Mouse (Mus musculus) intestine, embryonic 16.5 days (tissue): ENCODE measurements at regions not wholly inside any gene's neighbourhood (a gene's known extent, or its start where the extent isn't known, plus 50 kb on each side); places are given as distances from the start of the nearest gene placed in this dataset.
"Not testable (repeated sequence)": the region's sequence is repeated elsewhere in the genome, so short reads cannot be mapped to it uniquely, and the experiment has no call there.

ENCODE experiments used
- ATAC-seq: fragments of 200-750 bp; cut with Nextera tagmentation; 2 replicates; pipeline ENCODE4 v1.8.0; 2017; ENCODE audit warnings: moderate TSS enrichment, moderate library complexity
- H3K27ac ChIP-seq: fragments of 300-500 bp; sonication (generic); 2 replicates; pipeline ENCODE4 v1.5.1; 2014; ENCODE audit warnings: mild to moderate bottlenecking, low read length
- H3K27me3 ChIP-seq: fragments of 300-500 bp; sonication (generic); replicated peaks from 2 replicates; pipeline ENCODE4 v1.6.1; 2014; ENCODE audit warnings: low read length, control low read depth, mixed read lengths; ENCODE audit not compliant: control insufficient read depth, insufficient read depth
- H3K36me3 ChIP-seq: fragments of 300-500 bp; sonication (generic); 2 replicates; pipeline ENCODE4 v1.6.1; 2014; ENCODE audit warnings: low read length, control low read depth; ENCODE audit not compliant: control insufficient read depth, insufficient read depth
- H3K4me1 ChIP-seq: fragments of 300-500 bp; sonication (generic); 2 replicates; pipeline ENCODE4 v1.6.1; 2014; ENCODE audit warnings: low read length, control low read depth, mixed read lengths; ENCODE audit not compliant: control insufficient read depth, insufficient read depth
- H3K4me2 ChIP-seq: fragments of 300-500 bp; sonication (generic); 2 replicates; pipeline ENCODE4 v1.6.1; 2014; ENCODE audit warnings: low read depth, low read length, control low read depth
- H3K4me3 ChIP-seq: fragments of 300-500 bp; sonication (generic); 2 replicates; pipeline ENCODE4 v1.5.1; 2014; ENCODE audit warnings: mild to moderate bottlenecking, low read length
- H3K9ac ChIP-seq: fragments of 300-500 bp; sonication (generic); 2 replicates; pipeline ENCODE4 v1.6.1; 2014; ENCODE audit warnings: low read depth, low read length
- H3K9me3 ChIP-seq: fragments of 300-500 bp; sonication (generic); 2 replicates; pipeline ENCODE4 v1.6.1; 2016; ENCODE audit warnings: low read length, control low read depth; ENCODE audit not compliant: control insufficient read depth
- WGBS: fragments of 180-500 bp; shearing (Covaris S2); extraction: QIAGEN DNeasy Blood & Tissue Kit; methylation state at CpG from one replicate; pipeline ENCODE4 v1.1.7; 2014; 5-methylcytosine and 5-hydroxymethylcytosine counted together

DNA sequence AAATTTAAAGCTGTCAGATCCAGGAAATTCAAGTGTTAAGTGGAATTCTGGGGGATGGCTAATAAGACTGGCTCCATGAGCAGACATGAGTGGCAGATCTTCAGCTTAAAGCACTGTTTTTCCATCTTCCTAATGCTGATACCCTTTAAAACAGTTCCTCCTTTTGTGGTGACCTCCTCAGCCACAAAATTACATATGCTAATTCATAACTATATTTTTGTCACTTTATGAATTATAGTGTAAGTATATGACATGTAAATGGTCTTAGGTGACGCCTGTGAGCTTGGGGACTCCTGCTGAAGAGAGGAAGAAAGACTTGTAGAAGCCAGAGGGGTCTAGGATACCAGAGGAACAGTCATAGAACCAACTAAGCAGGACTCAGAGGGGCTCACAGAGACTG lies 95.2 kb downstream of the Dusp6 start:
- ATAC-seq: no peak
- H3K27ac ChIP-seq: no peak overlapping the region
- H3K4me1 ChIP-seq: no peaks in the 10 kb centered on the region
- H3K9ac ChIP-seq: no peak overlapping the region
- H3K36me3 ChIP-seq: no peaks in the 10 kb centered on the region
- H3K27me3 ChIP-seq: no peaks in the 10 kb centered on the region
- 86% methylated on average over 1 of the region's 1 CpGs for WGBS
- no peak overlapping the region for H3K4me3 ChIP-seq
- H3K9me3 ChIP-seq: no peaks in the 10 kb centered on the region
- H3K4me2 ChIP-seq: no peak overlapping the region

DNA sequence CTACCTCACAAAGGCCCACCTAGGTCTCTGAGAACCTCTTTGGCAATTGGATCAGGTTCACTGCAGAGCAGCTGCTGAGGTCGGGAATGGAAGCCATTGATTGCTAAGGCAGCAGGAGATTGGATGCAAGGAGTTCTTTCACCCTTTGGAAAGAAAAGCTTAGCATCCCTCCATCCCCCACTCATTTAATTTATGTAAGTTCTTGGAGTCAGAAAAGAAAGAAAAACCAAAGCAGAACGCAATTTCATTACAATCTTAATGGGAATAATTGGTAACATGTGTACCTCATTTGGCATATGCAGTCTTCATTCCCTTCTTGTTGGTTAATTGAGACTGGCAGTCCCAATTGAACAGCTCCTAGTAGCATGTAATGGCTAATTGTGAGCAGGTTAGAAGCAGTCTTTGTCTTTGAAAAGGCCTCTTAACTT lies 96.4 kb downstream of the Dusp6 start:
- Histone ChIP-seq H3K4me1 (no peaks in the 10 kb centered on the region), H3K27ac (no peak overlapping the region), H3K4me2 (no peak overlapping the region), H3K9ac (no peak overlapping the region), H3K27me3 (no peaks in the 10 kb centered on the region), H3K4me3 (no peak overlapping the region), H3K9me3 (no peaks in the 10 kb centered on the region), H3K36me3 (no peaks in the 10 kb centered on the region)
- WGBS: 69% methylated on average over 2 of the region's 2 CpGs
- no peak for ATAC-seq

DNA sequence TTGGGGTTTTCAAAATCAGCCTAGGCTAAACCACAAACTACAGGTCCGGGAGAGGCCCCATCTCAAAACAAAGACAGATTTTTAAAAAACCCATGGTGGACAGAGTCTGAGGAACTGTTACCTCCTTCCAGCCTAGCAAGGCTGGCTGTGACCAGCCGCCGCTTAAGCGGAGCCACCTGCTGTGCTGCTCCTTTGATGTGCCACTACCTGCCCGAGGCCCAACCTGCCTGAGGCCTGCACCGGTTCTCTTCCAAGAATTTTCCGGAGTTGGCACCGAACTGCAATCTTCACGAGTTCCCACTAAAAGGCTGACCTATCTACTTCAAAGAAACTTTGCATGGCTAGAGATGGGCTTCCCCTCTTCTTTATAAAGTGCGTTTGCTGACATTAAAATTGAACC lies 97.6 kb downstream of the Dusp6 start:
- whole genome bisulfite sequencing: 57% methylated on average over 10 of the region's 10 CpGs
- not testable (repeated sequence) for H3K4me2 ChIP-seq, H3K36me3 ChIP-seq, H3K27ac ChIP-seq, H3K4me1 ChIP-seq, H3K27me3 ChIP-seq, ATAC-seq, H3K9me3 ChIP-seq, H3K4me3 ChIP-seq, H3K9ac ChIP-seq

DNA sequence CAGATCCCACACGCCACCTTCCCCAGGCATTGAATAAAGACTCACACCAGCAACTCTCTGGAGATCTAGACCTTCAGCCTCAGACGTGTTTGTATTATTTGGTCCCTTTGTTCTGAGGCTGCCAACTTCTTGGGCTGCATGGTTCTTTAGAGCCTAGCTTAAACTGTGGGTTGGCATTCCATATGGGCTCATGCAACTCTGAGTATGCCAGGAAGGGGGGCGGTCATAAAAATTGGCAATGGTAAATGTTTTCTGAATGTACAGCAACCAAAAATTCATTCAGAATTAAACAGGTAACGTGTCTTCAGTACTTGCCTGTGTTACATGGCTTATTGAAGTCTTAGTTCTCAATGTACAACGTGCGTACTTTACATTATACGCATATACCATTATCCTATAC lies 103.1 kb downstream of the Dusp6 start:
- ATAC-seq: no peak
- no peaks in the 10 kb centered on the region for H3K9me3 ChIP-seq
- H3K9ac ChIP-seq: no peak overlapping the region
- H3K4me3 ChIP-seq: no peak overlapping the region
- no peak overlapping the region for H3K4me2 ChIP-seq
- no peak overlapping the region for H3K27ac ChIP-seq
- H3K4me1 ChIP-seq: no peaks in the 10 kb centered on the region
- no peaks in the 10 kb centered on the region for H3K36me3 ChIP-seq
- H3K27me3 ChIP-seq: no peaks in the 10 kb centered on the region
- WGBS: 90% methylated on average over 7 of the region's 7 CpGs

DNA sequence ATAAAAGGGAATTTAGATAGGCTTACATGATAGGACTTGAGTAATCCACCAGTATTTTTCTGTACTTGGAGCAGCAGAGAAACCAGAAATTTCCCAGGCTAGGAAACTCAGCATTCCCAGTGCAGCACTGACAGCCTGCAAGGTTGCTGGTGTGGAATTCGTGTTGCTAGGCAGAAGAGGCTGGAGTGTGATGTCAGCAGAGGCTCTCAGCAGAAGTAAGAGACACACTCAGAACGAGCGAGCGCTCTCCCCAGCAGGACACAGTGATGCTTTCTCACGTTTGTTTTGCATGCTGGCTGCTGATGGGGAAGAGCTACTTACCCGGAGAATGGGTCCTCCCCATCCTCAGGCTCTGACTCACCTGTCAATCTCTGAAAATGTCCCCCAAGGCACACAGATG lies 104.7 kb downstream of the Dusp6 start:
- Histone ChIP-seq H3K27ac (no peak overlapping the region), H3K27me3 (no peaks in the 10 kb centered on the region), H3K4me1 (no peaks in the 10 kb centered on the region), H3K9me3 (no peaks in the 10 kb centered on the region), H3K36me3 (no peaks in the 10 kb centered on the region), H3K4me3 (no peak overlapping the region), H3K4me2 (no peak overlapping the region), H3K9ac (no peak overlapping the region)
- 42% methylated on average over 6 of the region's 6 CpGs for WGBS
- ATAC-seq: no peak

DNA sequence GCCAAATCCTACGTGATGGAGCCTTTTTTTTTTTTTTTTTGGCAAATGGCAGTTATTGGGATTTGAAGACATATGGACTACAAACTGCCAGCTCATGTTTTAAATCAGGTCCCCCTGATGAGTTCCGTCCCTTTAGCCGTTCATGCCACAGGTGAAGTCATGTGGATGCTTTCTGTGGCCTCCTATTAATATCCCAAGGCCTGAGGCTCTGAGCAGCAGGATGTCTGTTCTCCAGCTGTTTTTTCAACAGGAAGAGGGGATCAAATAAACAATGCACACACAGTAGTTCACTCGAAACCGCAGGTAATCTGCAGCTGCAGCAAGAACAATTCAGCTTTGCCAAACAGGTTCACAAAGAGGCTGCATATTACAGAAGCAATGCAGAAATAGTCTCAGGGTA lies 112.1 kb downstream of the Dusp6 start:
- WGBS: 48% methylated on average over 5 of the region's 5 CpGs
- no peak for ATAC-seq
- Histone ChIP-seq H3K27me3 (no peaks in the 10 kb centered on the region), H3K27ac (no peak overlapping the region), H3K9me3 (no peaks in the 10 kb centered on the region), H3K4me2 (no peak overlapping the region), H3K4me3 (no peak overlapping the region), H3K36me3 (no peaks in the 10 kb centered on the region), H3K4me1 (no peaks in the 10 kb centered on the region), H3K9ac (no peak overlapping the region)

DNA sequence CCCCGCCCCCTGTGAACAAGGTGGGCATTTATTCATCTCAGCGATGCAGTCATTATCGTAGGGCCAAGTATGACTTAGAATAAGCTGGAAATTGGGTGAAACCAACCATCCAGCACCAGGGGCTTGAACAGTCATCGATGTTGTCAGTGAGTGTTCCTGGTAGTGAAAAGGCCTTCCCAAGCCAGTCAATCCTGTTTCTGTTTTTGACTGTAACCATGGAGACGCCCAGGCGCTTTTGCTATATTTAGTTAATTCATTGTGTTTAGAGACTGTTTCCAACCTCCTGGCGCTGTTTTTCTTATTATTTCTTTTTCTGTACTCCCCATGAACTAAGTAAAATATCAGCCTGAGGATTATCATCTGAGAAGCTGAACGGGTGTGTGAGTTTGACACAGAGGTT lies 113.4 kb downstream of the Dusp6 start:
- no peak overlapping the region for H3K4me2 ChIP-seq
- H3K27me3 ChIP-seq: no peaks in the 10 kb centered on the region
- 77% methylated on average over 8 of the region's 8 CpGs for WGBS
- no peak overlapping the region for H3K27ac ChIP-seq
- H3K4me1 ChIP-seq: no peaks in the 10 kb centered on the region
- H3K36me3 ChIP-seq: no peaks in the 10 kb centered on the region
- no peak for ATAC-seq
- H3K9ac ChIP-seq: no peak overlapping the region
- H3K4me3 ChIP-seq: no peak overlapping the region
- no peaks in the 10 kb centered on the region for H3K9me3 ChIP-seq

DNA sequence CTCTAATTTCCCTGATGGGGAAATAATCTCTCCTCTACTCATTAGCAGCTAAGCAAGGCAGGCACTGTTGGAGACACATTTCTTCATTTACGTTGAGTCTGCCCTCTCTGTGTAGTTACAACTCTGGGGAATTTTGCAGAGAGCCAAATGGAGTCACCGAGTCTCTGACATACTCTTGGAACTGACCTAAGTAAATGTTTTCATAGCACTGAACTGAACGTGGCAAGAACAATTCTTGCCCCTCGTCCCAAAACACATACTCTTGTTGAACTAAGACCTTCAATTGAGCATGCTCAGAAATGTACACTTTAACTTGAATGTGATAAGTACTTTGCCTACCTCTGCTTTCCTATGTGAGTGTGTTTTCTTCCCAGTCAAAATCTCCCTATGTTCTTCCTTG lies 114.5 kb downstream of the Dusp6 start:
- H3K9ac ChIP-seq: no peak overlapping the region
- no peak overlapping the region for H3K4me2 ChIP-seq
- 79% methylated on average over 4 of the region's 4 CpGs for WGBS
- H3K4me1 ChIP-seq: no peaks in the 10 kb centered on the region
- no peak overlapping the region for H3K27ac ChIP-seq
- H3K9me3 ChIP-seq: no peaks in the 10 kb centered on the region
- ATAC-seq: no peak
- no peaks in the 10 kb centered on the region for H3K27me3 ChIP-seq
- H3K4me3 ChIP-seq: no peak overlapping the region
- H3K36me3 ChIP-seq: no peaks in the 10 kb centered on the region

DNA sequence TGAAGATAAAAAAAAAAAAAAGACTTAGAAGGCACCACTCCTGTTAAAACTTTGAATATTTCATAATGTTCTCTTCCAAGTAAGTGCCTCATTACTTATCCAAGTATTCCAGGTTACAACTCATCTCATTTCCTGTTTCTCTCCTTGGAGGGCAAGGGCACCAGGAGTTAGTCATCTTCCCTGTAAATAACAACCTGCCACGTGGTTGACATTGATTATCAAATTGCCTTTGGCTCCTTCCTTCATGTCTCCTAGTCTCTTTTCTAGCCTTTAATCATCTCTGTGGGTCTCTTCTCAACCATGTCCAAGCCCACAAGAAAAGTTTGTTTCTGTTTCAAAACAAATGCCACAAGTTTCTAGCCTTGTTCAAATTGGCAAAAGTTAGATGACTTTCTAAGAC lies 116.1 kb downstream of the Dusp6 start:
- Histone ChIP-seq H3K36me3 (no peaks in the 10 kb centered on the region), H3K9ac (no peak overlapping the region), H3K27me3 (no peaks in the 10 kb centered on the region), H3K9me3 (no peaks in the 10 kb centered on the region), H3K4me3 (no peak overlapping the region), H3K4me1 (no peaks in the 10 kb centered on the region), H3K4me2 (no peak overlapping the region), H3K27ac (no peak overlapping the region)
- ATAC-seq: no peak
- WGBS: 38% methylated on average over 1 of the region's 1 CpGs

DNA sequence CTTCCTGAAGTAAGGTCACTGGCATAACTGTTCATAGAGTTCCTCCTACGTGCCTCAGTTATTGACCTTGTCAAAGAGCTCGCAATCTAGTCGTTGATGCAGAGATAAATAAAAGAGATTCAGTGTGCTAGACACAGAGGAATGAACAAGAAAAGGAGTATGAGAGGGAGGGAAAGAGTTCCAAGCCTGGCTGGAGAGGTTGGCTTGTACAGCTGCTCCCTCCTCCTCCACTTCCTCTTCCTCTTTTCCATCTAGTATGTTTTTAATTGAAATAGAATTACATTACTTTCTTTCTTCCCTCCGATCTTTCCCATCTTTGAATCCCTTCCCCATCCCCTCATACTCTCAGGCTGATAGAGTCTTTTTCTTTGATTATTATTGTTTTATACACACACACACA lies 117.1 kb downstream of the Dusp6 start:
- no peak for ATAC-seq
- H3K4me1 ChIP-seq: no peaks in the 10 kb centered on the region
- no peak overlapping the region for H3K4me2 ChIP-seq
- H3K4me3 ChIP-seq: no peak overlapping the region
- H3K27me3 ChIP-seq: no peaks in the 10 kb centered on the region
- no peaks in the 10 kb centered on the region for H3K9me3 ChIP-seq
- no peak overlapping the region for H3K9ac ChIP-seq
- no peak overlapping the region for H3K27ac ChIP-seq
- H3K36me3 ChIP-seq: no peaks in the 10 kb centered on the region
- WGBS: 71% methylated on average over 4 of the region's 4 CpGs
